Mouse (Mus musculus) frontal cortex, adult 2 months (tissue): ENCODE measurements around the gene Pycr2. TPM values are rescaled to one million over a fixed set of nuclear protein-coding genes. Genes with fewer than 3 reads are reported as not detected.
A peak's percentile ranks its signal among the peaks of the same experiment; 100 is the strongest.
"Not testable (repeated sequence)": the region's sequence is repeated elsewhere in the genome, so short reads cannot be mapped to it uniquely, and the experiment has no call there.

Source experiments
- DNase-seq, 2 experiments: peaks; one replicate each; pipeline ENCODE4 v3.0.0; 2022; ENCODE audit warnings: low spot score in 1 of 2; ENCODE audit errors: extremely low spot score in 1 of 2
- polyA plus RNA-seq: library from polyadenylated mRNA; depleted of rRNA; stranded (reverse); fragments of >200 nt; gene quantifications from 2 replicates; pipeline ENCODE4 v1.2.3, GENCODE M21; 2012; rRNA removed

Pycr2 gene
- polyA plus RNA-seq, 1 experiment = 39.2 TPM

DNA sequence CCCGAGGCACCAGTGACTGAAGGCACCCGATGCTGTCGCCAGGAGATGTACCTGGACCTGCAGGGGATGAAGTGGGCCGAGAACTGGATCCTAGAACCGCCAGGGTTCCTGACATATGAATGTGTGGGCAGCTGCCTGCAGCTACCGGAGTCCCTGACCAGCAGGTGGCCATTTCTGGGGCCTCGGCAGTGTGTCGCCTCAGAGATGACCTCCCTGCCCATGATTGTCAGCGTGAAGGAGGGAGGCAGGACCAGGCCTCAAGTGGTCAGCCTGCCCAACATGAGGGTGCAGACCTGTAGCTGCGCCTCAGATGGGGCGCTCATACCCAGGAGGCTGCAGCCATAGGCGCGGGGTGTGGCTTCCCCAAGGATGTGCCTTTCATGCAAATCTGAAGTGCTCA is 33.5 kb downstream of the Pycr2 start:
- DNase-seq = not testable (repeated sequence)

DNA sequence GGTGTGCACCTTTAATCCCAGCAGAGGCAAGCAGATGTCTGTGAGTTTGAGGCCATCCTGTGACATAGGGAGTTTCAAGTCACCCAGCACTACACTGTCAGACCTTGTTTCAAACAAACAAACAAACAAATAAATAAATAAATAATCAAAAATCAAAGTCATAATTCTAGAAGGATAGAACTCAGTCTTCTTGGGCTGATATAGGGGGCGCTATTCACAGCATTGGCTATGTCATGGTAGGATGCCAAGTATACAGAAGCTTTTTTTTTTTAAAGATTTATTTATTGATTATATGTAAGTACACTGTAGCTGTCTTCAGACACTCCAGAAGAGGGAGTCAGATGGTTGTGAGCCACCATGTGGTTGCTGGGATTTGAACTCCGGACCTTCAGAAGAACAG is 34.7 kb downstream of the Pycr2 start:
- DNase-seq = not testable (repeated sequence)

DNA sequence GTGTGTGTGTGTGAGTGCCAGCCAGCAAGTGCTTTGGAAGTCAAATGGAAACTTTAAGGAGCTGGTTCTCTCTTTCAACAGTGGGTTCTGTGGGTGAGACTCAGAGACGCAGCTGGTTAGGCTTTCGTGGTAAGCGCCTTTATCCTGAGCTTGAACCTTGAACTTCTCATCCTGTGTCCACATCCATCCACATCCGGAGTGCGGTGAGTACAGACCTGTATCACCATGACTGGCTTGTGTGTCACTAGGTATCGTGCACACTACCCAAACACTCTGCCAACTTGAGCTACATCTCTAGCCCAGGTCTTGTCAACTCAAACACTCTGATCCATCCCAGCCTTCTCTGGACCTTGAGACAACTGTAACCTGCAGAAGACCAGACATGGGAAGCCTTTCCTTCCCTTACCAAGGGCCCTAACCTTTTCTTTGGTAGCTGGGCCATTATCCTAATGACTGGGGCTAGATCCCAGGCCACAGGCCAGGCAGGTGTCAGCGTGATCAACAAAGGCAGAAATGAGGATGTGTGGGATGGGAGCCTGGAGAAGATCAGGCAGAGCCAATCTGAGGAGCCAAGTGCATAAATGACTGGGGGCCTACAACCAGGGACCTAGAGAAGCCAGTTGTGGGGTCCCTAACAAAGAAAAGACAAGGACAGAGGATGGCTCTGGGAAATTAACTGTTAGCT is 36.8 kb downstream of the Pycr2 start:
- DNase-seq = no peak

DNA sequence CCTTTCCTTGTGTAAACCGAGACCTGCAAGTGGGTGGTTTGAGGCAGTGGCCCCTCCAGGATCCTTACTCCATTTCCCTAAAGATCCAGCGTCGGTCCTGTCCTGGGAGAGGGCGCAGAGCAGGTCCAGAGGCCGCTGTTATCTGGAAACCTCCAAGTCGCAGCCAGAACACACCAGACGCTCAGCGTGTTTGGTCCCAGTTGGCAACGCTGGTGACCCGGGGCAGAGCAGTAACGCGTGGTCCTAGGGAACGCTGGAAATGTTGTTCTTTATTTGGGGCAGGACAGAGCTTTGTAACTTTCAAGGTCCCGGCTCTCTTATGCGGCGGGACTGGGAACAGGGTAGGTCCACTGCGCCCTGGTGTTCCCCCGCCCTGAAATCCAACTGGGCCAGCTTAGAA is 37.6 kb downstream of the Pycr2 start:
- no peak for DNase-seq

DNA sequence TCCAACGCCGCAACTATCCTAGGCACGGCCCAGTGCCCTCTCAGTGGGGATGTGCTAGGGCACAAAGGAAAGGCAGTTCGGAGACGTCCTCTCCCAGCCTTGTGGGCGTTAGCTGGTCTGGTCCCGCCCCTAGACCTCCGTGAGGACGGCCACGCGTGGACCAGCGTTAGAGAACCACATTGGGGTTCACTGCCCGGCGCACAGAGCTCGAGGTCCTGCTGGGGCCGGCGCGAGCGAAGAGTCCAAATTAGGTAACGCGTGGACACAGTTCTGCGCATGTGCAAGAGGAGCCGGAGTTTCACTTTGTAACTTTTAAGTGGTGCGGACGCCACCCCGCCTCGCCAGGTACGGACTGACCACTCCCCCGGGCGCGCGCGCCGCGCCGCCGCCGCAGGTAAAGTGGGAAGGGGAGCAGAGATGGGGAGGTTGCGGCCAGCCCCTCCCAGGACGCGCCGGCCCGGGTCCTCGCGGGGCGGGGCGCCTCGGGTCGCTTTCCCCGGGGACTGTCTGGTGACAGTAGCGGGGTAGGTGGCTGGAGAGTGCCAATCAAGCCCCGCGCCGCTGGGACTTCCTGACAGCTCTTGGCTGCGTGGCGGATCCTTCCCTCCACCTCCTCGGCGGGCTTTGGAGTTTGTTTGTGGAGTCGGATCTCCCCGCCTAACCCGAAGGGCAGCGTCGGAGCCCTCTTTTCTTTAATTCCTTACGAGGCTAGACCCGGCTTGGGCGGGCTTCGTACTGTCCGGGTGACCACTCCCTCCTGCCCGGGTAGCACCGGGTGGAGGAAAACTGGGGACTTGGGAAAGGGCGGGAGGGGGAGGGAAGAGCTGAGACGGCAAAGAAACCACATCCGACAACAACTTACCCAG is 38.3 kb downstream of the Pycr2 start, which contains the start of gene Tmem63a:
Gene Tmem63a, plus strand, starts transcription at position 179 of the 866 bp plus-strand sequence.
- peak in 1 of 2 experiments; percentile 42 for DNase-seq

DNA sequence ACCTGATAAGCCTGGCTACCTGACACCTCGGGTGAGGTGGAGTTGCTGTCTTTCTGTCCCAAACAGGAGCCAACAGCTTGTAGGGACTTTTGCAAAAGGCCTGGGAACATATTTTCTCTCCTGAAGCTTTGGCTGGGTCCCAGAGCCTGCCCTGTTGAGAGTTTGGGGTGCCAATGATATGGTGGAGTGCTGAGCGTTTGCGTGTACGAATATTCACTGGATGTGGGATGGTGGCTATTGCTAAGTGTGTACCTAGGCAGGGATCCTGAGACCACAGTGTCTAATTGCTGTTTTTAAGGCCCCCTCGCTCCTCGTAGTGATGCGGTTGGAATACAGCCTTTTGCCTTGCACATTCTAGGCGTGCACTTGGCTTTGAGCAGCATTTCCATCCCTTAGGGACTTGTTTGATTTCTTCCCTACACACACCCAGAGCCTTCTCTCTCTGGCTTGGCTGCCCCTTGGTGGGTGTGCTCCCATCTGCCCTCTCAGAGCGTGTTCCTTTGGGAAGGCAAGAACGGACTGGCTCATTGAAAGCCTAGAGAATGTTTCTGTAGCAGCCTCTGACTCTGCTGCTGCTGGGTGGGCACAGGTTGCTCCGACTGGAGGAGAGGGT is 39.0 kb downstream of the Pycr2 start:
- DNase-seq = no peak

DNA sequence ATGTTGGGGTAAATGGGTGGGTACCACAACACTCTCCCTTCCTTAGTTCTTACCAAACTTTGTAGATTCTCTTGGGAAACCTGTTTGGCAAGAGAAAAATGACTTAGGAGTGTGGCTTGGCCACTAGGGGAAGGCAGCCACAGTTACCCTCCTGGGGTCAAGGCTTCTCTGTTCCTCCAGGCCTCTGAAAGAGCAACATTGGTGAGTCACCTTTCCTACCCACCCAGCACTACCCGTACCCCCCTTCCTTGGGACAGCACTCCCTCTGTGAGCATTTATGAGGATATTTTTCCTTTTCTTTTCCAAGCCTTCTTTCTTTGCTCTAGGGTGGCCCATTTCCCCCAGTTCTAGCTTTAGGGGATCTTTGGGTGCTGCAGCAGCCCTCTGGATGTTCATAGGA is 39.8 kb downstream of the Pycr2 start:
- DNase-seq = no peak

DNA sequence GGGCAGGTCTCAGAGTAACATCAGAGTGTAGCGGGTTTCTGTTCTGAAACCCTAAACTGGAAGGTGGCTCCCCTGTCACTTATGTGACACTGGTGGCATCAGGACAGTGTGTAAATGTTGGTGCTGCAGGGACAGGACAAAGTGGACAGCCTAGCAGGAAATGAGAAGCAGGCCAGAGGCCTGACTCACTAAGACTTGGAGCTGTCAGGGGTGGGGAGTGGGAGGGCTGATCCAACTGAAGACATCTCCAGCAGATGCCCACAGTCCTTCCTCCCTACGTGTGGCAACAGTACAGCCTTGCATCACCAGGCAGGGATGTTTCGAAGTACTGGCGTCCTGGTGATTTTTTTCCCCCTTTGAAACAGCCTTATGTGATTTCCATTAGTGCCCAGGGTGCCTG is 40.5 kb downstream of the Pycr2 start:
- DNase-seq = no peak

DNA sequence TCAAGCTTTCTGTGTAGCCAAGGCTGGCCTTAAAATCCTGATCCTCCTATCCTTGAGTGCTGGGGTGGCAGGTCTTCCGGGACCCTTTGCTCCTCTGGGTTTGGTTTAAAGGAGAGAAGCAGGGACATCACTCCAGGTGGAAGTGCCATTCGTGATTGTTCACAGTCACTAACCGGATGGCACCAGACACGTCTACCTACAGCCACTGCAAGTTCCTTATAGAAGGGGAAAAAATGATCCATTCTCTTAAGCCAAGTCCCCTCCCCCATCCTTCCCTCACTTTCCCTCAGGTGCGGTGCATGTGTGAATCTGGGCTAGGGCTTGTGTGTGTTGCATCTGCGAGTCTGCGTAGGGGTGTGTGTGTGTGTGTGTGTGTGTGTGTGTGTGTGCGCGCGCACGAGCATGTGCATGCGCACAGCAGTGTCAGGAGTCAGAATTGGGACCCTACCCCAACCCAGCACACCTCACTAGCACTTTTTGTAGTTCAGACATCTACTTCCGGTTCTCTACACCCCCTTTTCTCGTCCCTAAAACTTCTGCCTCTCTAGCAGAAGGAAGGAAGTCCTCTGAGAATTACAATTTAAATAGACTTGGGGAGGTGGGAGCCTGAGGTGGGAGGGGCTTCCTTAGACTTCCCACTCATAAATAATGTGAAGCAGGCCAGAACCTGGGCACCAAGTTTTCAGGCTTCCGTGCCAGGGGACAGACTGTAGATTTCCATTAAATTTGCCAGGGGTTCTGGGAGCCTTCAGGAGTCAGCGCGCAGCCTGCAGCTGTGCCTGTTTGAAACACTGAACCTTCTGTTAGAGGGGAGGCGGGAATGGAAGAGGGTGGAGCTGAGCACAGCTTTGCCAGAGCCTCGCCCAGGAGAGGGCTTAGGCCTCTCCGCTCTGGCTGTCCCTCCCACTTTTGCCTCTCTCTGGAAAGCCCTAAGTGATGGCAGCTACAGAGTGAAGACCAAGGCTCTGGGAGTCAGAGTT is 41.2 kb downstream of the Pycr2 start:
- DNase-seq = peak in 1 of 2 experiments; percentile 29

DNA sequence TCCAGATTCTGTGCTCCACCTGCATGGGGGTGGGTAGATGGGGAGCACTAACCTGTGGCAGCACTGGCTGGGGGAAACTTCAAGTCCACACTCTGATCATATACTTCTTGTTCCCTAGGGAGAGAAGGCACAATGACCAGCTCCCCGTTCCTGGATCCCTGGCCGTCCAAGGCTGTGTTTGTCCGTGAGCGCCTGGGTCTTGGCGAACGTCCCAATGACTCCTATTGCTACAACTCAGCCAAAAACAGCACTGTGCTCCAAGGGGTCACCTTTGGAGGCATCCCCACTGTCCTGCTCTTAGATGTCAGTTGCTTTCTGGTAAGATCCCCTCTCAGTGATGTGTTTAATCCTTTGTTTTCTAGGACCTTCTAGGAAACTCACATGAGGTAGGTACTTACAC is 42.4 kb downstream of the Pycr2 start:
- no peak for DNase-seq

DNA sequence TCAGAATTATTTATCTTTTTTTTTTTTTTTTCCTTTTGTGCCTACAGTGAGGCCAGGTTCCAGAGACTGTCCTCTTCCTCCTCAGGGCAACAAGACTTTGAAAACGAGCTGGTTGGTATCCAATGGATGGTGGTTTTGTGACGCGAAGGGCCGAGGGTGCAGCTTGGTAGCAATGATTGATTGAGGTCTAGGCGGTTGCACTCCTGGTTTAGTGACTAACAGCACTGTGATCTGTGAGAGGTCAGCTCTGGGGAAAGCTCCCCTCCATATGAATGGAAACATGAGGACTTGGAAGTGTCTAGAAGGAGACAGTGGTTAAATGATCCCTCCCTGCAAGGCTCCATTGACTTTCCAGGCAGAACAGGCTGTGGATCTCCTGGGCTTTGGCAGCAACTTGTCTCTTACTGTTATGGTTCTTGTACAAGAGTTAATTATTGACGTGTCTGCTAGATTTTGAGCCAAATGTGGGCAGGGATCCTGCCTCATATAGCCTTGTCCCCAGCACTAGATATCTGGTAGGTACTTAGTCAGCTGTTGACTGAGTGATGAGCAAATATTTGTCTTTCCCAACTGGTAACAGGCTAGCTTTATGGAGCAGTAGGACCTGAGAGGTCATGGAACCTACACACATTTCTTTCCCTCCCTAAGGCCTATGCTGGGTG is 48.1 kb downstream of the Pycr2 start:
- no peak for DNase-seq

DNA sequence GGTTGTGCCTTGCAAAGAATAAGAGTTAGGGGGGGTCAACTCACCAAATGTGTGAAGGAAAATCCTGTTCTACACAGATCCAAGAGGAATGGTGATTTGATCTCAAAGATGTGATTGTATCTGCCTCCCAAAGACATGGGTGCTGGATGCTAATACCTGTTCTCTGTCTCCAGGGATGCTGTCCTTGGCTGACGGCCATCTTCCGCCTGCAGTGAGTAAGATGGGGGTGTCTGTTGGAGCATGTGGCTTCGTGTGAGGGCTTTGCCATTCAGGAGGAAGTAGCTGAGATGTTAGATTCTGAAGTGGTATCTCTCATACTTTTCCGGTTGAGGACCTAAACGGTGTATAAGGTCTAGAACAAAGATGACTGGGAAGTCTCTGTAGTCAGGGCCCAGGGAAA is 48.7 kb downstream of the Pycr2 start:
- no peak for DNase-seq

DNA sequence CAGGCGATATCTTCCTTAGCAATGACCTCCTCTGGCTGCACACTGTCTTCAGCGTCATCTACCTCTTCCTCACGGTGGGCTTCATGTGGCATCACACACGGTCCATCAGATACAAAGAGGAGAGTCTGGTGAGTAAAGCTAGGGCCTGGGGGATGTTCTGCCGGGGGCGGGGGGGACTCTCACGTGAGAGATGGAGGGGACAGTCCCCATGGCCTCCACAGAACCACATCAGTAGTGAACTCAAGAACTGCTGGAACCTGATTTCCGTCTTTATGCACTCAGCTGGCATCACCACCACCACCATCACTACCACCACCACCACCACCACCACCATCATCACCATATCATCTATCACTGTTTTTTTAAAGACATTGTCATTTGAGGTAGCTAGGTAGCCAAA is 52.3 kb downstream of the Pycr2 start:
- no peak for DNase-seq

DNA sequence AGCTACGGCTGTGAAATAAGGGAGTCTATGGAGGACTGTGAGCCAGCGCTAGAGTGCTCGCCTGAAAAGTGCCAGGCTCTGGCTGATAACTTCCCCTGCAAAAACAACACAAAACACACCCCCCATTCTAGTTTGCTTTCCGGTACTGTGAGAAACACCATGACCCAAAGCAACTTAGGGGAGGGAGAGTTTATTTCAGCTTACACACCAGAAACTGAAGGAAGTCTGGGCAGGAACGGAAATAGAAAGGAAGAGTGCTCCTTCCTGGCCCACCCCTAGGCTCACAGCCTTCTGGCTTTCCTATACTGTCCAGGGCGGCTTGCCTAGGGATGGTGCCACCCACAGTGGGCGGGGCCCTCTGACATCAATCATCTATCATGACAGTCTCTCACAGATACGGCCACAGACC is 52.9 kb downstream of the Pycr2 start:
- no peak for DNase-seq

Other genes with a start within 250 kb of the Pycr2 start
- not detected in 2 replicates for gene Mixl1, start 207.3 kb upstream of the Pycr2 start, polyA plus RNA-seq
- 26.3 and 28.0 TPM in 2 replicates for gene Acbd3, start 178.2 kb upstream of the Pycr2 start, polyA plus RNA-seq
- 502 and 559 TPM in 2 replicates for gene H3f3a, start 90.3 kb upstream of the Pycr2 start, polyA plus RNA-seq
- gene Sde2, start 53.2 kb upstream of the Pycr2 start, polyA plus RNA-seq = 19.2 and 19.6 TPM in 2 replicates
- gene Lefty2, start 11.2 kb upstream of the Pycr2 start, polyA plus RNA-seq = 0.69 and 1.8 TPM in 2 replicates
- gene Lefty1, start 30.7 kb downstream of the Pycr2 start, polyA plus RNA-seq = 1.8 and 4.3 TPM in 2 replicates
- 29.6 and 30.2 TPM in 2 replicates for gene Tmem63a, start 38.1 kb downstream of the Pycr2 start, polyA plus RNA-seq
- 29.8 and 34.6 TPM in 2 replicates for gene Ephx1, start 116.6 kb downstream of the Pycr2 start, polyA plus RNA-seq
- not detected in 2 replicates for gene 9130409I23Rik, start 146.9 kb downstream of the Pycr2 start, polyA plus RNA-seq
- gene Nvl, start 239.9 kb downstream of the Pycr2 start, polyA plus RNA-seq = 84.2 and 98.6 TPM in 2 replicates
- 25.2 and 28.7 TPM in 2 replicates for gene Cnih4, start 240.4 kb downstream of the Pycr2 start, polyA plus RNA-seq